Mouse (Mus musculus) limb, embryonic 12.5 days (tissue): ENCODE measurements around the gene Gpr4. TPM values are rescaled to one million over a fixed set of nuclear protein-coding genes. Genes with fewer than 3 reads are reported as not detected.

Source experiments
- ATAC-seq: fragments of 200-750 bp; cut with Nextera tagmentation; 2 replicates; pipeline ENCODE4 v1.8.0; 2017; ENCODE audit warnings: low read depth, moderate TSS enrichment; ENCODE audit not compliant: insufficient number of reproducible peaks, insufficient read depth, low FRiP score, low TSS enrichment
- H3K27ac ChIP-seq: fragments of 300-500 bp; sonication (generic); 2 replicates; pipeline ENCODE4 v1.5.1; 2016; ENCODE audit warnings: mild to moderate bottlenecking, moderate library complexity
- H3K27me3 ChIP-seq: fragments of 300-500 bp; sonication (generic); 2 replicates; pipeline ENCODE4 v1.6.1; 2016; ENCODE audit warnings: mild to moderate bottlenecking, moderate library complexity
- H3K36me3 ChIP-seq: fragments of 300-500 bp; sonication (generic); 2 replicates; pipeline ENCODE4 v1.6.1; 2016; ENCODE audit warnings: mild to moderate bottlenecking, moderate library complexity
- H3K4me1 ChIP-seq: fragments of 300-500 bp; sonication (generic); replicated peaks from 2 replicates; pipeline ENCODE4 v1.6.1; 2016
- H3K4me2 ChIP-seq: fragments of 300-500 bp; sonication (generic); 2 replicates; pipeline ENCODE4 v1.6.1; 2016; ENCODE audit warnings: mild to moderate bottlenecking, moderate library complexity
- H3K4me3 ChIP-seq: fragments of 300-500 bp; sonication (generic); replicated peaks from 2 replicates; pipeline ENCODE4 v1.5.1; 2016; ENCODE audit warnings: mild to moderate bottlenecking
- H3K9ac ChIP-seq: fragments of 300-500 bp; sonication (generic); replicated peaks from 2 replicates; pipeline ENCODE4 v1.6.1; 2016; ENCODE audit warnings: mild to moderate bottlenecking, moderate library complexity
- H3K9me3 ChIP-seq: fragments of 300-500 bp; sonication (generic); 2 replicates; pipeline ENCODE4 v1.6.1; 2016; ENCODE audit warnings: mild to moderate bottlenecking, moderate library complexity
- WGBS: fragments of 180-500 bp; shearing (Covaris S2); methylation state at CpG from one replicate; pipeline ENCODE4 v1.1.7; 2016; 5-methylcytosine and 5-hydroxymethylcytosine counted together
- polyA plus RNA-seq: library from polyadenylated mRNA; unstranded; fragments of >200 nt; fragmentation: Nextera tagmentation; extraction: Ambion mirVana; gene quantifications from 2 replicates; pipeline ENCODE4 v1.2.1, GENCODE M21; 2016

The Gpr4 gene
- polyA plus RNA-seq, 1 experiment from 2014 or later, result 4.4 TPM

DNA sequence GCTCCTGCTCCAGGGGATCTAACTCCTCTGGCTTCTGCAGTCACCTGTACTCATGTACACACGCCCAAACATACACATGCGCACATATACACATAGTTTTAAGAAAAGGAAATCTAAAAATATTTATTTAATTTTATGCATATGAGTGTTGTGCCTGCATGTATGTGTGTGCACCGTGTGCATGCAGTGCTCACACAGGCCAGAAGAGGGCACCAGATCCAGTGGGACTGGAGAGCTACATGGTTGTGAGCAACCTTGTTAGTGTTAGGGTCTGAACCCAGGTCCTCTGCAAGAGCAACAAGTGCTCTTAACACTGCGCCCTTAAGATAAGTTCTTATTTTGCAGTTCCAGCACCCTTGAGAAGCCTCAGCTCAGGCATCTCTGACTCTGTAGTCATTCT lies 17.7 kb upstream of the Gpr4 start:
- Histone ChIP-seq H3K27me3 (no peaks in the 10 kb centered on the region), H3K27ac (no peak overlapping the region), H3K4me3 (no peak overlapping the region), H3K4me2 (no peak overlapping the region), H3K4me1 (no peaks in the 10 kb centered on the region), H3K9me3 (peaks cover 7% of the 10 kb centered on the region; the same call in 1 of the 2 replicates), H3K9ac (no peak overlapping the region), H3K36me3 (peaks cover 86% of the 10 kb centered on the region)
- 94% methylated on average over 4 of the region's 4 CpGs for WGBS
- ATAC-seq, result no peak

DNA sequence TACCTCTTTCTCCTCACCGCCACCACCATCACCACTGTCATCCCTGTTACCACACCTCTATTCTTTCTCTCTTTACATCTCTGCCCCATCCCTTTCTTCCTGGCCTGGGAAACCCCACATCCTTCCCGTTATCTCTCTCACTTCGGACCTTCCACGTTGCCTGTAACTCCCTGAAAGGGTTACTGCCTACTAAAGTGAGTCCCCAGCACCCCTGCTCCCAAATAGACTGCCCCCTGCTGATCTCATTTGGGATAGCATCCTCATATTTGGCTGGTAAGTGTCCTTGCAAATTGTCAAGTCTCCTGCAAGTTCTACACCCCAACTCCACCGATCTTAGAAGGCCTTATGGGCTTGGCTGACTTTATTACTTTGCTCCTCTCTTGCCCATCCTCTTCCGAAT lies 15.7 kb upstream of the Gpr4 start:
- ATAC-seq, result no peak
- Histone ChIP-seq H3K27ac (no peak overlapping the region), H3K9me3 (peaks cover 7% of the 10 kb centered on the region; the same call in 1 of the 2 replicates), H3K36me3 (peaks cover 84% of the 10 kb centered on the region), H3K4me1 (no peaks in the 10 kb centered on the region), H3K9ac (no peak overlapping the region), H3K27me3 (no peaks in the 10 kb centered on the region), H3K4me2 (no peak overlapping the region), H3K4me3 (no peak overlapping the region)
- WGBS, result 64% methylated on average over 6 of the region's 6 CpGs

DNA sequence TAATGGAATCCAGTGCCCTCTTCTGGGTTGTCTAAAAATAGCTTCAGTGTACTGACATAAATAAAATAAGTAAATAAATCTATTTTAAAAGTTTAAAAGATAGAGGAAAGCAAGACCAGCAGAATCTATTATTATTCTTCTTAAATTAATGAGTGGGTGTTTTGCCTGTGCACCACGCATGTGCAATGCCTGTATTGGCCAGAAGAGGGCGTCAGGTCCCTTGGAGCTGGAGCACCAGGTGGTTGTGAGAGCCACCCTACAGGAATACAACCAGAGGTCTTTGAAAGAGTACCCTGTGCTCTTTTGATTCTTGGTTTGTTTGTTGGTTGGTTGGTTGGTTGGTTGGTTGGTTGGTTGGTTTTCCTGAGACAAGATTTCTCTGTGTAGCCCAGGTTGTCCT lies 14.4 kb upstream of the Gpr4 start:
- no peak for ATAC-seq
- Histone ChIP-seq H3K27me3 (no peaks in the 10 kb centered on the region), H3K27ac (no peak overlapping the region), H3K9ac (no peak overlapping the region), H3K9me3 (peaks cover 7% of the 10 kb centered on the region; the same call in 1 of the 2 replicates), H3K4me3 (no peak overlapping the region), H3K4me1 (no peaks in the 10 kb centered on the region), H3K36me3 (peaks cover 85% of the 10 kb centered on the region), H3K4me2 (no peak overlapping the region)
- WGBS, result 31% methylated on average over 2 of the region's 2 CpGs

DNA sequence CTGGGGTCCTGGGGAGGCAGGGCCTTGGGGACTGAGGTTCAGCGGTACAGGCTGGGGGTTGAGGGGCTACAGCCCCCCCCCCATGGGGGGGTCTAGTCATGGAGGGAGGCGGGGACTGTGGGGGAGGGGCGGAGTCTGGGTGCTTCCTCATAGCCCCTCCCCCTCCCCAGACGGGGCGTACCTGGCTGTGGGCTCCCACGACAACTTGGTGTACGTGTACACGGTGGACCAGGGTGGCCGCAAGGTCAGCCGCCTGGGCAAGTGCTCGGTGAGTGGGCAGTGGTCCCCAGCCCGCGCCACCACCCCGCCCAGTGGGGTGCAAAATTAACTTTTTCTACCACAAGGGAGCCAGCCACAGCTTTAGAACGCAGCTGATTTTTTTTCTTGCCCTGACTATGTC lies 10.7 kb upstream of the Gpr4 start:
- ATAC-seq, result no peak
- H3K4me2 ChIP-seq, result no peak overlapping the region
- WGBS, result 71% methylated on average over 15 of the region's 15 CpGs
- no peaks in the 10 kb centered on the region for H3K27me3 ChIP-seq
- H3K4me1 ChIP-seq, result no peaks in the 10 kb centered on the region
- H3K9me3 ChIP-seq, result no peaks in the 10 kb centered on the region
- no peak overlapping the region for H3K4me3 ChIP-seq
- H3K36me3 ChIP-seq, result peaks cover 83% of the 10 kb centered on the region
- 0 out of 2 replicates have a peak overlapping the region, but pooled peaks have one; percentile 7 for H3K27ac ChIP-seq
- H3K9ac ChIP-seq, result no peak overlapping the region

DNA sequence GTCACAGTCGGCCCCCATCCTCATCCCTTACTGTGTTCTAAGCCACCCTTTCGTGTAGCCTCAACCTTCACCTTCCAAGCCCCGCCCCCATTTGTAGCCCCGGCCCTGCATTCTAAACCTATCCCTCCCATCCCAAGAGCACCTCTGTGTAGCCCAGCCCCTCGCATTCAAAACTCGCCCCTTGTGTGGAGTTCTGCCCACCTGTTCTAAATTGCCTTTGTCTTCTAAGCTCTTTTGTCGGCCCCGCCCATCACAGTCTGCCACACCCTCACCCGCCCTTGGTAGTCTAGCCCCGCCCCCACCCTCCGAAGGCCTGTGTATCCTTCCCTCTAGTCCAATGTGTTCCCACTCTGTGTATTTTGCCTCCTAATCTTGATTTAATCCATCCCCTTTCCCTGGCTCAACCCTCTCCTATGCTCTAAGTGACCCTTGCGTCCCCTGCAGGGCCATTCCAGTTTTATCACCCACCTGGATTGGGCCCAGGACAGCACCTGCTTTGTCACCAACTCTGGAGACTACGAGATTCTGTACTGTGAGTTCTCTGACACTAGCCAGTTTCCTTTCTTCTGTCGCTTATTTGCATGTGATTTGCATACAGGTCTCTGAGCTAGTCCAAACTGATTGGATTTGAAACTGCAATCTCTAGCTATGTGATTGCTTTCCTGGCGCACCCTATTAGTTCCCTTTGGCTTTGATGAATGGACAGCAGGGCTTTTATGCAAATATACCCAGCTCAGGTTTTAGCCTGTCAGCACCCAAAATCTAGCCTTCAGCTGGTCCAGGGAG lies 10.1 kb upstream of the Gpr4 start:
- no peaks in the 10 kb centered on the region for H3K27me3 ChIP-seq
- no peak overlapping the region for H3K9ac ChIP-seq
- H3K36me3 ChIP-seq, result peaks cover 82% of the 10 kb centered on the region
- no peak overlapping the region for H3K27ac ChIP-seq
- H3K9me3 ChIP-seq, result no peaks in the 10 kb centered on the region
- no peak overlapping the region for H3K4me3 ChIP-seq
- ATAC-seq, result no peak
- 60% methylated on average over 15 of the region's 15 CpGs for WGBS
- H3K4me1 ChIP-seq, result no peaks in the 10 kb centered on the region
- no peak overlapping the region for H3K4me2 ChIP-seq

DNA sequence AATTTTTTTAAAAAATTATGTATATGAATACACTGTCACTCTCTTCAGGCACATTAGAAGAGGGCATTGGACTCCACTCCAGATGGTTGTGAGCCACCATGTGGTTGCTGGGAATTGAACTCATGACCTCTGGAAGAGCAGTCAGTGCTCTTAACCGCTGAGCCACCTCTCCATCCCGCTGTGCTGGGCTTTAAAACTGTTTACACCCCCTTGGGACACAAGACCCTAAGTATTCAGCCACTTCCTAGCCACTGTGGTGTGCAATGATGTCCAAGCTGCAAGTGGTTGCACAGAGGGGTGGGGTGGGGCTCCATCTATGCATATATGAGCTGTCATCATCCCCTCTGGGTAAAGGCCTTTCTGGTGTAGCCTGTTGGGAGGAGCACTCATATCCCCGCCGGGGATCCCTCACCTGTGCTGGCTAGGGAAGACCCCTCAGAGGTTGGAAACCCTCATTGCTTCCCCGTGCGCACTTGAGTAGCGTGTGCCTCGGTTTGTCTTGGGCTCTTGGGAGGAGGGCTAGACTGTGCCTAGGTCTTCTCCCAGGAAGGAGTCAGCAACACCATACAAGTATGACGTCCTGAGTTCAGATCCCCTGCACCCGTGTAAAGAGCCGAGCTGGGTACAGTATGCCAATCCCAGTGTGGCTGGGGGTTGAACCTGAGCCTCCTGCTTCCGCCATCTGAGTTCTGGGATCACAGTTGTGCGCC lies 4.0 kb upstream of the Gpr4 start:
- peaks cover 4% of the 10 kb centered on the region; the same call in 1 of the 2 replicates for H3K9me3 ChIP-seq
- H3K4me1 ChIP-seq, result peaks cover 13% of the 10 kb centered on the region; the same call in 1 of the 2 replicates
- no peak overlapping the region for H3K4me2 ChIP-seq
- H3K27me3 ChIP-seq, result no peaks in the 10 kb centered on the region
- no peak overlapping the region for H3K4me3 ChIP-seq
- H3K27ac ChIP-seq, result no peak overlapping the region
- H3K36me3 ChIP-seq, result peaks cover 30% of the 10 kb centered on the region
- WGBS, result 81% methylated on average over 13 of the region's 13 CpGs
- no peak overlapping the region for H3K9ac ChIP-seq
- no peak for ATAC-seq

DNA sequence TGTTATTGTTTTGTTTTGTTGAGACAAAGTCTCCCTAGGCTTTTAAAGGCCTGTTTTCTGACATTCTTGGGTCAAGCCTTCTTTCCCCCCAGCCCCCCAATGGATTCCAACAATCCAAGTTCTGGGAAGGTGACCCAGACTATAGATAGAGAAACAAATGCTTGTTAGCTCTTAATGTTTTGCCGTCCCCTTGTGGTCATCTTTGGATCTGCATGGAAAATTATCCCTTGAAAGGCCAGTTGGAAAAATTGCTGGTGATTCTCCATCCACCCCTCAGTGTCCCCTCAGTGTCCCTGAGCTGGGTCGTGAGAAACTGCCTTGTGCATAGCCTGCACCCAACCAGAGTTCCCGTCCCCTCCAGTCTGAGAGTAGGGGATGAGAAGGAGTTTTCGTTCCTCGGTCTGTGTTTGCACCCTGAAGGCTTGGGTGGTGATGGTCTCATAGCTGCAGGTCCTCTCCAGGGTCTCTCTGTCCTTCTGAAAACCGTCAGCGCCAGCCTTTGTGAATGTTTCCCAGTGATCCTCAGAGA lies 3.3 kb upstream of the Gpr4 start:
- Histone ChIP-seq H3K36me3 (peaks cover 26% of the 10 kb centered on the region), H3K27ac (no peak overlapping the region), H3K4me2 (no peak overlapping the region), H3K4me1 (peaks cover 19% of the 10 kb centered on the region; the same call in 1 of the 2 replicates), H3K27me3 (no peaks in the 10 kb centered on the region), H3K9me3 (peaks cover 4% of the 10 kb centered on the region; the same call in 1 of the 2 replicates), H3K9ac (no peak overlapping the region), H3K4me3 (no peak overlapping the region)
- no peak for ATAC-seq
- WGBS, result 56% methylated on average over 7 of the region's 7 CpGs

DNA sequence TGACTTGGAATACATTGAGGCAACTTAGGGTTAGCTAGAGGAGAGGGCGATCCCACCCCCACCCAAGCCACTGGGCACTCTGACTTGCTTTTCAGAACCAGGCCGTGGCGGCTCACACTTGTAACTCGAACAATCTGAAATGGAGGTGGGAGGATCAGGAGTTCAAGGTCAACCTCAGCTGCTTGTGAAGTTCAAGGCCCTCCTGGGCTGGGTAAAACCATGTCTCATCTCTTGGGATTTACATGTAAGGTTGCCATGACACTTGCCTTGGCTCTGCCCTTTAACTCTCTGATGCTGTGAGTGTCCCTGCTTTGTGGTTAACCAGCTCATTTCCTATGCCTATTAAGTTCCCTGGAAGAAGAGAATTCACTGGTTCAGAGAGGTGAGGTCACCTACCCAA lies 2.8 kb upstream of the Gpr4 start:
- ATAC-seq, result no peak
- peaks cover 24% of the 10 kb centered on the region for H3K4me1 ChIP-seq
- no peak overlapping the region for H3K27ac ChIP-seq
- peaks cover 21% of the 10 kb centered on the region for H3K36me3 ChIP-seq
- H3K9me3 ChIP-seq, result peaks cover 4% of the 10 kb centered on the region; the same call in 1 of the 2 replicates
- H3K9ac ChIP-seq, result no peak overlapping the region
- no peak overlapping the region for H3K4me3 ChIP-seq
- no peak overlapping the region for H3K4me2 ChIP-seq
- H3K27me3 ChIP-seq, result no peaks in the 10 kb centered on the region
- WGBS, result 85% methylated on average over 4 of the region's 4 CpGs

DNA sequence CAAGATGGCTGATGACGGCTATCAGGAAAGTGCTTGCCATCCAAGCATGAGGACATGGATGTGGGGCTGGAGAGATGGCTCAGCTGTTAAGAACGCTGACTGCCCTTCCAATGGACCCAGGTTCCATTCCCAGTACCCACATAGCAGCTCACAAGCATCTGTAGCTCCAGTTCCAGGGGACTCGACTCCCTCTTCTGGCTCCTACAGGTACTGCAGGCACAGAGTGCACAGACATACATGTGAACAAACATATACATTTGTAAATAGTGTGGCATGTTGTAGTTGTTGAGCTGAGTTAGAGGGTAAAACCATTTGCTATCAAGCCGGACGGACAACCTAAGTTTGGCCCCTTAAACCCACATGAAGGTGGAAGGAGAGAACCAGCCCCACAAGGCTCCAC lies 2.3 kb upstream of the Gpr4 start:
- no peak overlapping the region for H3K27ac ChIP-seq
- 87% methylated on average over 5 of the region's 5 CpGs for WGBS

DNA sequence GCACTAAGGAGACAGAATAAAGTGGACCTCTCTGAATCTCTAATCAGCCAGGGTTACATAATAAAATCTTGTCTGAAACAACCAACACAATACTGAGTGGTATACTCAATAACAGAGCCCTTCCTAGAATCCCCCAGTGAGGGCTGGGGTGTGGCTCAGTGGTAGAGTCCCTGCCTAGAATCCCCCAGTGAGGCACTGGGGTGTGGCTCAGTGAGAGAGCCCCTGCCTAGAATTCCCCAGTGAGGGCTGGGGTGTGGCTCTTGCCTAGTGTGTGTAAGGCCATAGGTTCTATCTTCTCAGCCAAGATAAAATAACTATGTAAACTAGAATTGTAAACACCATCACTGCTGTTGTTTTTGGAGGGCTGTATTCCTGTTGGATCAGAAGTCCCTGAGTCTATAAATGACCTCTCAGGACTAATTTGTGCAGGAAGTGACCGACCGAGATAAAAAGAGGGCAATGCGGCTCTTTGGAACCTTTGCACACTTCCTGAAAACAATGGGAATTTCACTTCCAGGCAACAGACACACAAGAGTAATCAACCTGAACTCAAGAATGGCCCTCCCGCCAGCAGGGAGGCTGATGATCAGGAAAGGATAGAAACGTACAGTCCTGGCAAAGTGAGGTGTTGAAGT lies 1.2 kb upstream of the Gpr4 start:
- Histone ChIP-seq H3K4me3 (no peak overlapping the region), H3K27me3 (no peaks in the 10 kb centered on the region), H3K9ac (no peak overlapping the region), H3K4me2 (no peak overlapping the region), H3K27ac (no peak overlapping the region), H3K36me3 (0 out of 2 replicates have a peak, but pooled peaks cover 6% of the 10 kb centered on the region), H3K4me1 (peaks cover 39% of the 10 kb centered on the region), H3K9me3 (peaks cover 4% of the 10 kb centered on the region; the same call in 1 of the 2 replicates)
- WGBS, result 65% methylated on average over 5 of the region's 5 CpGs
- no peak for ATAC-seq

More for the DNA sequence above, 2.3 kb upstream of the Gpr4 start:
- H3K9me3 ChIP-seq, result peaks cover 4% of the 10 kb centered on the region; the same call in 1 of the 2 replicates
- ATAC-seq, result no peak
- no peaks in the 10 kb centered on the region for H3K27me3 ChIP-seq
- H3K4me2 ChIP-seq, result no peak overlapping the region
- H3K9ac ChIP-seq, result no peak overlapping the region
- no peak overlapping the region for H3K4me3 ChIP-seq
- H3K36me3 ChIP-seq, result peaks cover 16% of the 10 kb centered on the region
- H3K4me1 ChIP-seq, result peaks cover 29% of the 10 kb centered on the region

DNA sequence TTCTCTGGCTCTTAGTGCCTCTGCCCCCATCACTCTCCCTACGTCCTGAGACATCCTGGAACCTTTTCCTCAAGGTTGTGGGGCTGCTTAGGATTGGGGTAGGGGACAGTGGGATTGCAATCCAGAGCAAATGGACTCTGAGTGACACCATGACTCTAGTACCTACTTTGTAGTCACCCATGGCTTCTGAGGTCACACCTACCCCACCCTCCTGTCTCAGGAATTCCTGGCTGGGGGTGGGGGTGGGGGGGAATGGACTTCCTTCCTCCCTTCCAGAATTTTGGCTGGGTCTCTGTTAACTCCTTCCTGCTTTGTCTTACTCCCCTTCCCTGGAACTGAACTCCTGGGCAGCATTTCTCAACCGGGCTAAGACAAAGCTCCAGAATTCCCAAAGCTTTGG lies 1.0 kb downstream of the Gpr4 start:
- peak overlapping the region; percentile 54 for H3K4me3 ChIP-seq
- H3K9ac ChIP-seq, result no peak overlapping the region
- H3K36me3 ChIP-seq, result no peaks in the 10 kb centered on the region
- H3K27ac ChIP-seq, result no peak overlapping the region
- ATAC-seq, result no peak
- H3K4me1 ChIP-seq, result peaks cover 58% of the 10 kb centered on the region
- peaks cover 4% of the 10 kb centered on the region; the same call in 1 of the 2 replicates for H3K9me3 ChIP-seq
- peak overlapping the region; percentile 76 for H3K4me2 ChIP-seq
- no peaks in the 10 kb centered on the region for H3K27me3 ChIP-seq
- 62% methylated on average over 2 of the region's 2 CpGs for WGBS
